Mouse (Mus musculus) lung, postnatal 0 days (tissue): ENCODE data around the gene Cops2. TPM values are rescaled to one million over a fixed set of nuclear protein-coding genes. Genes with fewer than 3 reads are reported as not detected.

Experiments used
- ATAC-seq: fragments of 200-750 bp; cut with Nextera tagmentation; 2 replicates; pipeline ENCODE4 v1.8.0; 2017; ENCODE audit warnings: moderate library complexity
- DNase-seq: peaks from one replicate; pipeline ENCODE4 v3.0.0-alpha.2; 2016; ENCODE audit warnings: low spot score
- H3K27ac ChIP-seq: fragments of 300-500 bp; sonication (generic); 2 replicates; pipeline ENCODE4 v1.5.1; 2014; ENCODE audit warnings: antibody characterized with exemption, mild to moderate bottlenecking, low read length, mixed read lengths
- H3K27me3 ChIP-seq: fragments of 300-500 bp; sonication (generic); replicated peaks from 2 replicates; pipeline ENCODE4 v1.6.1; 2014; ENCODE audit warnings: low read length, mixed read lengths; ENCODE audit not compliant: insufficient read depth
- H3K36me3 ChIP-seq: fragments of 300-500 bp; sonication (generic); 2 replicates; pipeline ENCODE4 v1.6.1; 2014; ENCODE audit warnings: low read length, mixed read lengths; ENCODE audit not compliant: insufficient read depth
- H3K4me1 ChIP-seq: fragments of 300-500 bp; sonication (generic); 2 replicates; pipeline ENCODE4 v1.6.1; 2014; ENCODE audit warnings: antibody characterized with exemption, low read depth, low read length, mixed read lengths; ENCODE audit not compliant: insufficient read depth
- H3K4me2 ChIP-seq: fragments of 300-500 bp; sonication (generic); replicated peaks from 2 replicates; pipeline ENCODE4 v1.6.1; 2014; ENCODE audit warnings: low read depth, mild to moderate bottlenecking, low read length, moderate library complexity, mixed read lengths
- H3K4me3 ChIP-seq: fragments of 300-500 bp; sonication (generic); 2 replicates; pipeline ENCODE4 v1.5.1; 2014; ENCODE audit warnings: low read depth, low read length
- H3K9ac ChIP-seq: fragments of 300-500 bp; sonication (generic); replicated peaks from 2 replicates; pipeline ENCODE4 v1.6.1; 2014; ENCODE audit warnings: low read depth, mild to moderate bottlenecking
- H3K9me3 ChIP-seq: fragments of 300-500 bp; sonication (generic); 2 replicates; pipeline ENCODE4 v1.6.1; 2016; ENCODE audit warnings: low read length, mixed read lengths
- CTCF ChIP-seq: IDR thresholded peaks from 2 replicates; pipeline ENCODE4 v1.5.1; 2016; ENCODE audit warnings: antibody characterized with exemption, mild to moderate bottlenecking
- EP300 ChIP-seq: IDR thresholded peaks from 2 replicates; pipeline ENCODE4 v1.6.1; 2016; ENCODE audit warnings: antibody characterized with exemption, mild to moderate bottlenecking, control low read depth
- WGBS: fragments of 180-500 bp; shearing (Covaris S2); extraction: QIAGEN DNeasy Blood & Tissue Kit; methylation state at CpG from one replicate; pipeline ENCODE4 v1.1.7; 2014; 5-methylcytosine and 5-hydroxymethylcytosine counted together
- polyA plus RNA-seq: library from polyadenylated mRNA; unstranded; fragments of >200 nt; fragmentation: Nextera tagmentation; extraction: Ambion mirVana; gene quantifications from 2 replicates; pipeline ENCODE4 v1.2.1, GENCODE M21; 2015

The Cops2 gene
- polyA plus RNA-seq, result 36.0 and 41.1 TPM in 2 replicates

DNA sequence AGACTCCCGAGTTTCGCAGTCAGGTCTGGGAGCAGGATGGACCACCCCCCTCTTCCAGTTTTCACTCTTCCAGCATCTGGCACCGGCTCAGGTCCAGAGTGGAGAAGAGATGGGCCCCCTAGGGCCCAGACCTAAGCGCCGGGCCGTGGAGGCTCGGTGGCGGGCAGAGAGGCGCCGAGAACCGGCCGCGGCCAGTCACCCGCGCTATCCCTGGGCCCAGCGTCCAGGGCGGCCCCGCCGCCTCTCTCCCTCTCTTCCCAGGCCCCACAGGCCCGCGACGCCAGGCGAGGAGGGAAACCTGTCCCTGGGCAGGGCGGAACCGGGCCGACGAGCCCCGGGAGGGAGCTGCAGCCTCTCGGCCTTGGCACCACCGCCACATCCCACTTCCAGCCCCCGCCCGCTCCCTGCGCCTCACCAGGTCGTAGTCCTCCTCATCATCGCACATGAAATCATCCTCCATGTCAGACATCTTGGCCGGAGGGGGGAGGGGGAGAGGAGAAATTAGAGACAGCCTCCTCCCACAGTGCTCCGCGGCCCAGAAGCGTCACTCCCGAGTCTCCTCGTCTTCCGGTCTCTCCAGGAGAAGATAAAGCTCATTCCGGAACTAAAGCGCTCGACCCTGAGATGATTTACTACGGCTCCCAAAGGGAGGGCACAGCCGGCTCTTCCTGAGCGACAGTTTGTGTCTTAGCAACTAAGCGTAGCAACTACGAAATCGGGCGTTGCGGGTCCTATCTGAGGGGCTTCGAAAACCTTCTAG is at the start of gene Cops2, which contains the start of gene Galk2:
Gene Cops2, minus strand, starts transcription at position 619 of the 760 bp plus-strand sequence.
Gene Galk2, plus strand, starts transcription at position 589 of the 760 bp plus-strand sequence.
- Histone ChIP-seq H3K27me3 (no peaks in the 10 kb centered on the region), H3K27ac (peak within 1 kb of the TSS; percentile 75), H3K4me3 (peak within 1 kb of the TSS; percentile 98), H3K9me3 (no peaks in the 10 kb centered on the region), H3K9ac (peak within 1 kb of the TSS; percentile 95), H3K4me2 (peak within 1 kb of the TSS; percentile 85), H3K4me1 (no peaks in the 10 kb centered on the region), H3K36me3 (no peaks in the 10 kb centered on the region)
- peak; percentile 100 for ATAC-seq
- TF ChIP-seq EP300 (peak; percentile 79), CTCF (no peak)
- WGBS, result under 1% methylated on average over 48 of the region's 54 CpGs
- DNase-seq, result peak; percentile 99

DNA sequence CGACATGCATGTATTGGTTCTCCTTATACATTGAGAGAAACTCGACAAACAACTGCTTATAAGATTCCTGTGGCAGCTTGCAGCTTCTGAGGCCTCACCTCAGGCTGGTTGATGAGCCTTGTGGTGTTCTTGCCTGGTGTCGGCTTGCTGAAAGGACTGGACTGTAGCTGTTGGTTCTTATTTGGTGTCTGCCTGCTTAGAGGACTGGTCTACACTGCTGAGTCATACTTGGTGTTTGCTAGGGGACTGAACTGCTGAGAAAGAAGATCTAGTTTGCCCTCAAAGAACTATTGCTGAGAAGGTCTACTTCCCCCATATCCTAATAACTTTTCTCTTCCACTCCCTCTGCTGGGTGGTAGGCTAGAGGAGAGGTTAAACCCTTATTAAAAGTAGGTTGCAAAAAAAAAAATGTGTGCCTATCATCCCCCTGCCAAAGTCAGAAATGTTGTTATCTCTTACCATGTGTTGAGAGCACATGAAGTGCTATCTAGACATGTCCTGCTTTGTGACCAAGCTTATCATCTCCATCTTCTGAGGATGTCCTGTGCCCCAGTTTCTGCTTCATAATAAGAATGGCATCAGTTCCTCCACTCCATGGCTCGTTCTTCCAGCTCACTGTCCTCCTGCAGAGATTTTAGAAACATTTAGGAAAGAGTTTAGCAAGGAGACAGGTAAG is 48.8 kb upstream of the Cops2 start:
- Histone ChIP-seq H3K36me3 (no peaks in the 10 kb centered on the region), H3K9ac (no peak overlapping the region), H3K4me3 (no peak overlapping the region), H3K4me1 (no peaks in the 10 kb centered on the region), H3K9me3 (no peaks in the 10 kb centered on the region), H3K27ac (no peak overlapping the region), H3K4me2 (no peak overlapping the region), H3K27me3 (no peaks in the 10 kb centered on the region)
- ATAC-seq, result no peak
- no peak for DNase-seq
- 78% methylated on average over 4 of the region's 4 CpGs for WGBS
- TF ChIP-seq CTCF, result no peak

DNA sequence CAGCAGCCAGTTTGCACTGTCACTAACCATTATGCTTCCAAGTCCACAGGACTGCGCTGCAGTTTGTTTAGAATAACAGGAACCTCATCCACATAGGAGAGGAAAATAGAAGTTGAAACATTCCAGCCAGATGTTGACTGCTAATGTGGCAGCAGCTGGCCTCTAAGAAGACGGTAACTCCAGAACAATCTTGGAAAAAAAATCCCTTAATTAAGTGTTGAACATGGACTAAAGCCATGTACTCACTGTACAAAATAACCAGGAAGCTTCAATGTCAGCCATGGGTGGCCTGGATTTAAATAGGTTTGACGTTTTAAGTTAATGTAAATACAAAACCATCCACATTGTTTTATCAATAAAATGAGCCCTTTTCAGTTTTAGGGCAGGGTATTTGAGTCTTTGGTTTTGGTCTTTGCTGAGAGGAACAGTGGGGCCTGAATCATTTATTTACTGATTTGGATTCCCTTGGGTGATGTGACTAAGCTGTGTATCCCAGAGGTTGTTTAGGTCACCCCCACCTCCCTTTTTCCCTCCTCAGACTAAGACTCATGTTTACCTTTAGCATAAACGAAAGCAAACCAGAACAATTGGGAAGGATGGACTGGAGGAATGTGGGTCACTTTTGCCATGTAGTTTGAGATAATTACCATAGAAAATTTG is 47.6 kb upstream of the Cops2 start:
- ATAC-seq (peak; percentile 47; the same call in 1 of the 2 replicates), DNase-seq (peak; percentile 65)
- Histone ChIP-seq H3K27me3 (no peaks in the 10 kb centered on the region), H3K4me2 (no peak overlapping the region), H3K9ac (no peak overlapping the region), H3K9me3 (no peaks in the 10 kb centered on the region), H3K27ac (no peak overlapping the region), H3K4me1 (no peaks in the 10 kb centered on the region), H3K4me3 (no peak overlapping the region), H3K36me3 (no peaks in the 10 kb centered on the region)
- 55% methylated on average over 4 of the region's 4 CpGs for WGBS
- TF ChIP-seq CTCF (no peak), EP300 (no peak)

DNA sequence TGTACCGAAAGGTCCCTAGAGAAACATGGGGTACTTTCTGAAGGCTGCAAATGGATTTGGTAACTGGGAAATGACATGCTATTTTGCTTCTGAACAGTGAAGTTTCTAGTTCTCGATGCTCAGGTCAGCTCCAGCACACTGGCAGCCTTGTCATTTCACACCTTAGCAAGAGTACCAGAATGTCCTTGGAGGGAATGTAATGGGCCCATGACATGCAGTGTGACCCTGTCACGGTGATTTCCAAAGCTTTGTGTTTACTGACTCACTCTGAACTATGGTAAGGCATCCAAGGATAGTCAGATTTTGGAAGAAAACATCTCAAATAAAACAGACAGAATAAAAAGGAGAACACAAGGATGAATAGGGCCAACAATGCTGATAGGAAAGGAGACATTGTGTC is 42.5 kb upstream of the Cops2 start:
- TF ChIP-seq CTCF, result no peak
- TF ChIP-seq EP300, result no peak
- Histone ChIP-seq H3K27ac (no peak overlapping the region), H3K4me3 (no peak overlapping the region), H3K9ac (no peak overlapping the region), H3K4me1 (no peaks in the 10 kb centered on the region), H3K9me3 (no peaks in the 10 kb centered on the region), H3K4me2 (no peak overlapping the region), H3K27me3 (no peaks in the 10 kb centered on the region), H3K36me3 (no peaks in the 10 kb centered on the region; the same call in 1 of the 2 replicates)
- DNase-seq (no peak), ATAC-seq (no peak)
- 78% methylated on average over 3 of the region's 3 CpGs for WGBS

DNA sequence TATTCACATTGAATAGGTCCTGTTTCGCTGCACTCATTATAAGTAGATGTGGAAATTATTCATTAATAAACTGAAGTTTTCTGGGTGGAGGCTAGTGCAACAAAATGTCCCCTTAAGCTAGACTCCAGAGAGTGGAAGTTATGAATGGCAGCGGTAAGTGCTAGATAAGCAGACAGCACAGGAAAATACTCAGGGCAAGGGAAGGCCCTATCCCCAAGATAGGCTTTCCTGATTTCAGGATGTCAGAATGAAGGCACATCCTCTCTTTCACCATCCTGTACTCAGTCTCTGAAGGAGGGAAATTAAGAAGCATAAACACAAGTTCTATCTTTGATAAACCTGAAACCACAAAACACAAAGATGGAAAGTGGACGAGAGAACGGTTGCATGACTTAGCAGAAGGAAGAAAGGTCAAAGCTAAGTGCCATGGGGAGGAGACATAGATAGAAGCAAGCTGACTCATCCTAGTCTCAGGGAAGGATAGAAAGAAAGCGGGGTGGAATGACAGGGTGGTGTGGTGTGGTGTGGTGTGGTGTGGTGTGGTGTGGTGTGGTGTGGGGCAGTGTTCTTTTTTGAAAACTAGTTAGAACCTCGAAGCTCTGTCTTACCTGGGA is 42.0 kb upstream of the Cops2 start:
- H3K9me3 ChIP-seq, result no peaks in the 10 kb centered on the region
- no peak for ATAC-seq

DNA sequence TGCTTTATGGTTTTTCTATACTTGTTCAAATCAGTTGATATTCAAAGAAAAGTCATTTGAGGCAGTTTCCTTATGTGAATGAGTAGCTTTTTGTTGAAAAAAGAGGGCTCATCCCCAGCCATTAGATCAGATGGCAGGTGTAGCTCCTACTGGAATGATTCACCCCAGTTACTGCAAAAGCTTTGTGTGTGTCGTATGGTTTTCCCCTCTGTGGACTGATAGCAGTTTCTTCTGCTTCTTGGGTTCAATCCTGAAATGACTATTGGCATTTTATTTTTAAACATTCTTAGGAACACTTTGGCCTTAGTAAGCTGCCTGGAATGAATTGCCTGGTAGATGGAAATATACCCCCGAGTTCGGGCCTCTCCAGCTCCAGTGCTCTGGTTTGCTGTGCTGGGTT is 37.4 kb upstream of the Cops2 start:
- TF ChIP-seq EP300 (no peak), CTCF (no peak)
- Histone ChIP-seq H3K4me1 (no peaks in the 10 kb centered on the region), H3K9ac (no peak overlapping the region), H3K27ac (no peak overlapping the region), H3K27me3 (no peaks in the 10 kb centered on the region), H3K4me3 (no peak overlapping the region), H3K9me3 (no peaks in the 10 kb centered on the region), H3K4me2 (no peak overlapping the region), H3K36me3 (no peaks in the 10 kb centered on the region; the same call in 1 of the 2 replicates)
- 94% methylated on average over 3 of the region's 3 CpGs for WGBS
- DNase-seq (no peak), ATAC-seq (no peak)

More for the DNA sequence above, 42.0 kb upstream of the Cops2 start:
- DNase-seq, result no peak
- no peak overlapping the region for H3K9ac ChIP-seq
- H3K4me3 ChIP-seq, result no peak overlapping the region
- no peaks in the 10 kb centered on the region for H3K27me3 ChIP-seq
- no peaks in the 10 kb centered on the region; the same call in 1 of the 2 replicates for H3K36me3 ChIP-seq
- TF ChIP-seq EP300 (no peak), CTCF (no peak)
- no peak overlapping the region for H3K27ac ChIP-seq
- H3K4me2 ChIP-seq, result no peak overlapping the region
- no peaks in the 10 kb centered on the region for H3K4me1 ChIP-seq
- 71% methylated on average over 6 of the region's 6 CpGs for WGBS
